Mouse (Mus musculus): ENCODE measurements around the gene Pkd1l1. TPM values are rescaled to one million over a fixed set of nuclear protein-coding genes. Genes with fewer than 3 reads are reported as not detected.
A peak's percentile ranks its signal among the peaks of the same experiment; 100 is the strongest.

The Pkd1l1 gene
- polyA plus RNA-seq, 1 experiment from 2014 or later = 0.07 TPM

GRCm38 (mm10) chr11:8972093-8972492 is 973 bp downstream of the Pkd1l1 start:
- 90% methylated on average over 6 of the region's 6 CpGs for WGBS
- no peak for DNase-seq (ENCODE audit: low spot score)
- no peaks in the 10 kb centered on the region for H3K4me1 ChIP-seq
- H3K9me3 ChIP-seq = no peaks in the 10 kb centered on the region
- no peaks in the 10 kb centered on the region for H3K36me3 ChIP-seq (replicated peaks)
- no peak overlapping the region for H3K27ac ChIP-seq (replicated peaks)
- no peak overlapping the region for H3K4me3 ChIP-seq
- 0 out of 2 replicates have a peak, but pooled peaks cover 4% of the 10 kb centered on the region for H3K27me3 ChIP-seq (replicated peaks; ENCODE audit: low read depth, poor library complexity, severe bottlenecking)

DNA sequence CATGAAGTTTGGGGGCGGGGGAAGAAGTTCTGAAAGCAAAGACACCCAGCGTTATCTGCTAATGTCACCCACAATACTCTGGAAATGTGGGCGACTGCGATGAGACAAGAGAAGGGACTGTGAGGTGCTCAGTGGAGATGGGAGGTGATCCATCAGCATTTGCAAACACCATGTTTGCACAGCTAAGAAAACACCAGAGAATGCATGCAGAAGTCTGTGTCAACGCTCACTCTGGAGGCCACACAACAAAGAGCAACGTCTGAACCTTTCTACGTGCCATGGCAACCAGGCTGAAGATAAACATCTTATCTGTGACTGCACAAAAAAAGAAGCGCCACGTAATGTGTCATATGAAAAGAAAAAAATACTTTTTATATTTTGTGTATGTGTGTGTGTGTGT is 2.6 kb downstream of the Pkd1l1 start:
- 0 out of 2 replicates have a peak, but pooled peaks cover 4% of the 10 kb centered on the region for H3K4me1 ChIP-seq
- H3K36me3 ChIP-seq (replicated peaks) = no peaks in the 10 kb centered on the region
- 75% methylated on average over 9 of the region's 9 CpGs for WGBS
- H3K27ac ChIP-seq (replicated peaks) = no peak overlapping the region
- no peak for DNase-seq (ENCODE audit: low spot score)
- no peak overlapping the region for H3K4me3 ChIP-seq
- H3K9me3 ChIP-seq = no peaks in the 10 kb centered on the region
- 0 out of 2 replicates have a peak, but pooled peaks cover 4% of the 10 kb centered on the region for H3K27me3 ChIP-seq (replicated peaks; ENCODE audit: low read depth, poor library complexity, severe bottlenecking)

DNA sequence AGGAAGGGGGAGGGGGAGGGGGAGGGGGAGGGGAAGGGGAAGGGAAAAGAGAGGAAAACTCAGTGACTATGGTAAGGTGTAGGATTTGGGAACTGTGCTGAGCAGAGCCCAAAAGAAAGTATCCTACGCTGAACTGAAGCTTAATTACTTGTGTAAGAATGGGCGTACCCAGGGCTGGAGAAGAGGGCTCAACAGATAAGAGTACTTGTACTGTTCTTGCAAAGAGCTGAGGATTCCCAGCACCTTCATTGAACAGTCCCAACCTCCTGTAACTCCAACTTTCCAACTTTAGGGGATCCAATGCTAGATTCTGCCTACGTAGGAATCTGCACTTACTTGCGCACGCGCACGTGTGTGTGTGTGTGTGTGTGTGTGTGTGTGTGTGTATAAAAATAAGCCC is 5.0 kb downstream of the Pkd1l1 start:
- 0 out of 2 replicates have a peak, but pooled peaks cover 4% of the 10 kb centered on the region for H3K4me1 ChIP-seq
- 96% methylated on average over 7 of the region's 7 CpGs for WGBS
- no peak overlapping the region for H3K4me3 ChIP-seq
- no peak for DNase-seq (ENCODE audit: low spot score)
- no peaks in the 10 kb centered on the region for H3K36me3 ChIP-seq (replicated peaks)
- 0 out of 2 replicates have a peak, but pooled peaks cover 3% of the 10 kb centered on the region for H3K27me3 ChIP-seq (replicated peaks; ENCODE audit: low read depth, poor library complexity, severe bottlenecking)
- no peak overlapping the region for H3K27ac ChIP-seq (replicated peaks)
- H3K9me3 ChIP-seq = no peaks in the 10 kb centered on the region

DNA sequence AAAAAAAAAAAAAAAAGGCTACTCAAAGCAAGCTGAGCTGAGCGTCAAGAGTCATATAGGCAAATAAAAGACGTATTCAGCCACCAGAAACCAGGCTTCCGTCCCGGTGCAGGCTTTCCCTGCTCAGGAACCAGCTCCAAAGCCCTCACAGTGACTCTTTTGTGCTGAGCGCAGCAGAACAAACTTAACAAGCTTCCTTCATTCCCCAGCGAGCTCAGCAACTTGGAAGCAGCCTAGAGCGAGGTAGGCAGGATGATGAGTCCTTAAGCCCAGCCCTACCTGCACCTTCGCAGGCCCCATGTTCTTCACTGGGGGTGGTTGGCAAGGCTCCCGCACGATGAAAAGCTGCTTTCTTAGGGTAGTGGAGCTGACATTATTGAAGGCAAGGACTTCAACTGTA is 14.5 kb downstream of the Pkd1l1 start:
- H3K36me3 ChIP-seq (replicated peaks) = no peaks in the 10 kb centered on the region
- no peak overlapping the region for H3K27ac ChIP-seq (replicated peaks)
- no peaks in the 10 kb centered on the region for H3K27me3 ChIP-seq (replicated peaks; ENCODE audit: low read depth, poor library complexity, severe bottlenecking)
- 33% methylated on average over 10 of the region's 10 CpGs for WGBS
- no peaks in the 10 kb centered on the region for H3K9me3 ChIP-seq
- peak; percentile 35 for DNase-seq (ENCODE audit: low spot score)
- no peak overlapping the region for H3K4me3 ChIP-seq
- peaks cover 4% of the 10 kb centered on the region for H3K4me1 ChIP-seq

DNA sequence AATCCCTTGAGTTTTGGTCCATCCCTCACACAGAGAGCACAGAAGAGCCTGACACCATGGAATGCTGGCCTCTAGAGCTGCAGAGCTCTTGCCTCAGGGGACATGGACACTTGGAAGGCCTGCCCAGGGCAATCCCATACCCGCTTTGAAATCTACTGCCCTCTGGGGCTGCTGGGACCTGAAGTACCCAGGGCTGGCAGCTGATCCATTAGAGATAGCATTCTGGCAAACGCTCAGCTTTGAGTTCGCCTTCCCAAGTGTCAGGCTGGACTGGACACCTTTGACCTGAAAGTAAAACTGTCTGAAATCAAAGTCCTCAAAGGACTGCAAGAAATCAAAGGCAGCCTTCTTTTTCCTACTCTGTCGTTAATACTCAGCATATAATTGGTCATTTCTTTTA is 15.0 kb downstream of the Pkd1l1 start:
- Histone ChIP-seq H3K27ac (replicated peaks) (no peak overlapping the region), H3K4me1 (peaks cover 4% of the 10 kb centered on the region), H3K36me3 (replicated peaks) (no peaks in the 10 kb centered on the region), H3K4me3 (no peak overlapping the region), H3K9me3 (no peaks in the 10 kb centered on the region), H3K27me3 (replicated peaks; ENCODE audit: low read depth, poor library complexity, severe bottlenecking) (no peaks in the 10 kb centered on the region)
- peak; percentile 24 for DNase-seq (ENCODE audit: low spot score)
- 37% methylated on average over 4 of the region's 4 CpGs for WGBS

- no peaks in the 10 kb centered on the region for H3K27me3 ChIP-seq (replicated peaks; ENCODE audit: low read depth, poor library complexity, severe bottlenecking)
- DNase-seq (ENCODE audit: low spot score) = peak; percentile 28
- no peak overlapping the region for H3K4me3 ChIP-seq
- 67% methylated on average over 6 of the region's 6 CpGs for WGBS
- no peaks in the 10 kb centered on the region for H3K9me3 ChIP-seq
- H3K4me1 ChIP-seq = peaks cover 4% of the 10 kb centered on the region
- no peak overlapping the region for H3K27ac ChIP-seq (replicated peaks)
- no peaks in the 10 kb centered on the region for H3K36me3 ChIP-seq (replicated peaks)
Measured at GRCm38 (mm10) chr11:8957023-8957422, 16.0 kb downstream of the Pkd1l1 start.

- 10% methylated on average over 1 of the region's 1 CpGs for WGBS
- Histone ChIP-seq H3K9me3 (no peaks in the 10 kb centered on the region), H3K27me3 (replicated peaks; ENCODE audit: low read depth, poor library complexity, severe bottlenecking) (no peaks in the 10 kb centered on the region), H3K4me1 (peaks cover 4% of the 10 kb centered on the region), H3K4me3 (no peak overlapping the region), H3K36me3 (replicated peaks) (no peaks in the 10 kb centered on the region), H3K27ac (replicated peaks) (no peak overlapping the region)
- peak; percentile 46 for DNase-seq (ENCODE audit: low spot score)
Measured at GRCm38 (mm10) chr11:8955678-8956077, 17.4 kb downstream of the Pkd1l1 start.

- no peaks in the 10 kb centered on the region for H3K4me1 ChIP-seq
- H3K27me3 ChIP-seq (replicated peaks; ENCODE audit: low read depth, poor library complexity, severe bottlenecking) = no peaks in the 10 kb centered on the region
Measured at GRCm38 (mm10) chr11:8949765-8950430, 23.2 kb downstream of the Pkd1l1 start.

DNA sequence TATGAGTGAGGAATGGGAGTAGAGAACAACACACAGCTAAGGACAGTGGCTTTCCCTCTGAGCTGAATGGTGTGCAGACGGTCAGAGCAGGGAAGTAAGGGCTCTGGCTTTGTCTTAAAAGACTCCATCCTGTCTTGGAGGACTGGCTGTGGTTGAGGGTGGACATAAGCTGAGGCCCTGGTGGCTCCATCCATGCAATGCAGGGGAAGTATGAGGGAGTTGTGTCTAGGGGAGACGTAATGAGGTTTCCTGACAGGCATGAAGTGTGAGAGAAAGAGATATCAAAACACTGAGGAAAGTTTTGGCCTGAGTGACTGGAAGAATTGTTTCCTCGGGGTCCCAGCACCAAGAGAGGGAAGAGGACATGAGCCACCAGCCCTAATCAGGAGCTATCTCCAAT is 24.2 kb downstream of the Pkd1l1 start:
- no peak overlapping the region for H3K27ac ChIP-seq (replicated peaks)
- whole genome bisulfite sequencing = 71% methylated on average over 3 of the region's 3 CpGs
- no peaks in the 10 kb centered on the region for H3K9me3 ChIP-seq

More at GRCm38 (mm10) chr11:8949765-8950430, 23.2 kb downstream of the Pkd1l1 start:
- DNase-seq (ENCODE audit: low spot score) = no peak
- 88% methylated on average over 6 of the region's 6 CpGs for WGBS
- H3K27ac ChIP-seq (replicated peaks) = no peak overlapping the region
- no peaks in the 10 kb centered on the region for H3K9me3 ChIP-seq
- no peaks in the 10 kb centered on the region for H3K36me3 ChIP-seq (replicated peaks)
- no peak overlapping the region for H3K4me3 ChIP-seq

GRCm38 (mm10) chr11:8944114-8944513 is 29.0 kb downstream of the Pkd1l1 start:
- H3K27ac ChIP-seq (replicated peaks) = no peak overlapping the region
- DNase-seq (ENCODE audit: low spot score) = no peak
- H3K36me3 ChIP-seq (replicated peaks) = no peaks in the 10 kb centered on the region
- WGBS = 79% methylated on average over 4 of the region's 4 CpGs
- no peaks in the 10 kb centered on the region for H3K9me3 ChIP-seq
- no peak overlapping the region for H3K4me3 ChIP-seq
- H3K4me1 ChIP-seq = no peaks in the 10 kb centered on the region
- H3K27me3 ChIP-seq (replicated peaks; ENCODE audit: low read depth, poor library complexity, severe bottlenecking) = no peaks in the 10 kb centered on the region

More for the DNA sequence above, 24.2 kb downstream of the Pkd1l1 start:
- no peaks in the 10 kb centered on the region for H3K36me3 ChIP-seq (replicated peaks)
- H3K4me3 ChIP-seq = no peak overlapping the region
- no peaks in the 10 kb centered on the region for H3K27me3 ChIP-seq (replicated peaks; ENCODE audit: low read depth, poor library complexity, severe bottlenecking)
- no peak for DNase-seq (ENCODE audit: low spot score)
- H3K4me1 ChIP-seq = no peaks in the 10 kb centered on the region

- H3K9me3 ChIP-seq = no peaks in the 10 kb centered on the region
- 78% methylated on average over 2 of the region's 2 CpGs for WGBS
- DNase-seq (ENCODE audit: low spot score) = no peak
Measured at GRCm38 (mm10) chr11:8942446-8942845, 30.6 kb downstream of the Pkd1l1 start.

DNA sequence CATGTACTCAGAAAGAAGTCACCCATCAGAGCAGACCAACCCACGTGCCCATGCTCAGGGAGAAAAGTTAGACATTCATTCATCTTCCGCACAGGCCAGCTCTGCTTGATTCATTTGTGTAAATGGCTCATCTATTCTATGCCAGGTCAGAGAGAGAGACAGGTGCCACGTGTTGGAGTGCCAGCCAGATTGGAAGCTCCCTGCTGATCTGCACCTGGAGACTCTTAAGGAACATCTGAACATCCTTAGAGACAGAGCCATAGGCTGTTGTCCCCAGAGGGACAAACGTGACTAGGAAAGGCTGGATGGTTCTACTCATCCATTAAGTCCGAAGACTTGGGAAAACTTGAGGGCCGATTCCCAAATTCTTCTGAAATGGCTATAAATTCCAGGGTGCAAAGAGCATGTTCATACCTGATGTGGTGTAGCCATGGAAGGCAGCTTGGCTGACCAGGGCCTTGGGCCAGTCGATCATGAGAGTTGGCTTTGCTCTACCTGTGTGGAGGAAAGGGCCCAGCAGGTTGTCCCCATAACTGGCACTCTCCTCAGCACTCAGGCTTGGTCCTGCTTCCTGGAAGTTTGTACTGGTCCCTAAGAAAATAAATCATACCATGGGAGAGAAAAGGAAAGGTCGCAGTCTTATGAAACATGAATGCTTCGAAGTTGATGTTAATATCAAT is 36.5 kb downstream of the Pkd1l1 start:
- no peak overlapping the region for H3K27ac ChIP-seq (replicated peaks)
- no peaks in the 10 kb centered on the region for H3K27me3 ChIP-seq (replicated peaks; ENCODE audit: low read depth, poor library complexity, severe bottlenecking)
- WGBS = 86% methylated on average over 9 of the region's 9 CpGs
- no peak for DNase-seq (ENCODE audit: low spot score)
- H3K9me3 ChIP-seq = no peaks in the 10 kb centered on the region
- H3K36me3 ChIP-seq (replicated peaks) = no peaks in the 10 kb centered on the region
- H3K4me3 ChIP-seq = no peak overlapping the region
- H3K4me1 ChIP-seq = no peaks in the 10 kb centered on the region

More at GRCm38 (mm10) chr11:8942446-8942845, 30.6 kb downstream of the Pkd1l1 start:
- Histone ChIP-seq H3K36me3 (replicated peaks) (no peaks in the 10 kb centered on the region), H3K4me1 (no peaks in the 10 kb centered on the region), H3K4me3 (no peak overlapping the region), H3K27ac (replicated peaks) (no peak overlapping the region), H3K27me3 (replicated peaks; ENCODE audit: low read depth, poor library complexity, severe bottlenecking) (no peaks in the 10 kb centered on the region)
